Mouse (Mus musculus): ENCODE data around the gene Mak. TPM values are rescaled to one million over a fixed set of nuclear protein-coding genes. Genes with fewer than 3 reads are reported as not detected.

The Mak gene
- total RNA-seq, 4 experiments from 2014 or later = not detected

- DNase-seq (ENCODE audit: low spot score in 2 of 2) = no peak
Measured at GRCm38 (mm10) chr13:41073819-41074218, 5.7 kb downstream of the Mak start.

- no peak for DNase-seq (ENCODE audit: low spot score in 2 of 2)
Measured at GRCm38 (mm10) chr13:41071617-41072016, 7.9 kb downstream of the Mak start.

DNA sequence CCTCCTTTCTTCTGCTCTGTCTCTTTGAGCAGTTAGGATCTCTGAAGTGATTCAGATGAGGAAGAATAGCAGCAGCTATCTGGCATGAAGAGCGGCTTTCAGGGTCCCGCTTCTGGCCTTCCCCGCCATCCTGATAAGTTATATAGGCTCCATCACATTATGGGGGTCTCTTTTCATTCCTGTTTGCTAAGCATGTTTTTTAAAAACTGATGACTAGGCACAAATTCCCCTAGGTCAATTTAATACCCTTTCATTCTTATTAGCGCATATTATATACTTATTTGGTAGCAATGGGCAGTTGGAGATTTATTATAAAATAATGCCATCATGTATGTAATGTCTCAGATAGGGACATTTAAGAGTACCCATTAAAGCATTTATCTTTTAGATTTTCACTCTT lies 11.9 kb downstream of the Mak start:
- no peak for DNase-seq (ENCODE audit: low spot score in 2 of 2)

GRCm38 (mm10) chr13:41051965-41052364 lies 27.5 kb downstream of the Mak start:
- no peak for DNase-seq (ENCODE audit: low spot score in 2 of 2)

GRCm38 (mm10) chr13:41047280-41047679 lies 32.2 kb downstream of the Mak start:
- DNase-seq (ENCODE audit: low spot score in 2 of 2) = no peak

GRCm38 (mm10) chr13:41045901-41046300 lies 33.6 kb downstream of the Mak start:
- DNase-seq (ENCODE audit: low spot score in 2 of 2) = no peak

DNA sequence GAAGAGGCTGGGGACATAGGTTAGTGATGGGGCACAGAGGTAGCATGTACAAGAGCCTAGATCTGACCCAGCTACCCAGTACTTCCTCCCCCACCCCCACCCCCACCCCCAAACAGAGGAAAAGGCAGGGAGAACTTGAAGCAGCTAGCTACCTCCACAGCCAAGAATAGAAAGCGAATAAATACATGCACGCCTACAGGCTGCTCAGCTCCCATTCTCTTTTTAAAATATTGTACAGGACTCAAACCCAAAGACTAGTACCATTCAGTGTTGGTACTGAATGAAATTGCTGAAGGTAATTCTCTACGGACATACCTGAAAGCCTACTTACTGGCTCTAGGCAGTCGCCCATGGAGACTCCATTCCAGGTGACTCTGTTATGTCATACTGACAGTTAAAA lies 37.0 kb downstream of the Mak start:
- DNase-seq (ENCODE audit: low spot score in 2 of 2) = no peak

GRCm38 (mm10) chr13:41030098-41030497 lies 49.4 kb downstream of the Mak start:
- DNase-seq (ENCODE audit: low spot score in 2 of 2) = no peak

GRCm38 (mm10) chr13:41022099-41022498 lies 57.4 kb downstream of the Mak start:
- DNase-seq (ENCODE audit: low spot score in 2 of 2) = no peak

DNA sequence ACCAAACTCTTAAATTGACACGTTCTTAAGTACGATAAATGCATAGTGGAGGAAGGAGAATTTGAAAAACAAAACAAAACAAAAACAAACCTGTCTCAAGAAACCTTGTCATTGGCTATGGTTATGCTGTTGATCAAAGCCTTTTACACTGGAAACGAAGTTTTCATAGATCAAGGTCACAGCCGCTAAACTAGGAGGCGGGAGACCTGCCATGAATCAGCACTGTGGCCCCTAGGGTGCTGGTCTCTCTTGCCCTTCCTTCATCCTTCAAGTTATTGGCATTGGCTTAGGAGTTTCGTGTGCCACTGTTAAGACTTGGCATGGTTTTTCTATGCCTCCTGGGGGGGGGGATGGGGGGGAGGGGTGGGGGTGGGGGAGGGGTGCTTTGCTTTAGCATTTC lies 57.9 kb downstream of the Mak start:
- DNase-seq (ENCODE audit: low spot score in 2 of 2) = no peak

DNA sequence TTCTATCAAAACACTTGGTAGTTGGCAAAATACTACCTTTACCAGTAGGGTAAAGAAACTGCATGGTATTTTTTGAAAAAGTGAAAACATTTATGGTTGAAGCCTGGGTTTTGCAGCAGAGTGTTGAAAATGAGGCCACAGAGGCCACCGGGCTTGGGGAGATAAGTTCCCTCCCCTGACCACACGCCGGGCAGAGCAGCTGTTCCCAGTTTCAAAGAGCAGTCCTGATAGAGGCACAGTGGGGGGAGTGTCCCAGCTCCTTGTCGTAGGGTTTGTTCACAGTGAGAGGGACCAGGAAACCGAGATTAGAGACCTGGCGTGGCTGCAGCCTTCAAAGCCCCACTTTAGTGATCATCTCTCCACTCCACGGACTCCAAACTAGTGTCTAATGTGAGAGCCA lies 59.0 kb downstream of the Mak start:
- DNase-seq (ENCODE audit: low spot score in 2 of 2) = no peak

- DNase-seq (ENCODE audit: low spot score in 2 of 2) = no peak
Measured at GRCm38 (mm10) chr13:41018756-41019591, 60.5 kb downstream of the Mak start.

- no peak for DNase-seq (ENCODE audit: low spot score in 2 of 2)
Measured at GRCm38 (mm10) chr13:41018236-41018635, 61.3 kb downstream of the Mak start.

DNA sequence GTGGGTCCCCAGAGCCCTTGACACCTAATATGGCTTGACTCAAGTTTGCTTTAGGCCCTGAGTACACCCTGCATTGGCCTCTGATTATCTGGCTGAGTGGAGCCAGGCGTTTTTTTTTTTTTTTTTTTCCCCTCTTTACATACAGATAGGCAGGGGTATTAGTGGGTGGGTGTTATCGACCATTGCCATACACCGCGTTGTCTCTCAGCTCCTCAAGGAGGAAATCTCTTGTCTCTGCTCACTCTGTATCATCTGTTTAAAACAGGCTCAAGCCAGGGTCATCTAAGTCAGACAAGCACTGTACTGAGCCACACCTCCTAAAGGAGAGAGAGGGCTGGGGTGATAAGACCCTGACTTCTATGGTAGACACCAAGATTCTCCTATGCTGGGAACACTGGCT lies 61.7 kb downstream of the Mak start:
- DNase-seq (ENCODE audit: low spot score in 2 of 2) = no peak

DNA sequence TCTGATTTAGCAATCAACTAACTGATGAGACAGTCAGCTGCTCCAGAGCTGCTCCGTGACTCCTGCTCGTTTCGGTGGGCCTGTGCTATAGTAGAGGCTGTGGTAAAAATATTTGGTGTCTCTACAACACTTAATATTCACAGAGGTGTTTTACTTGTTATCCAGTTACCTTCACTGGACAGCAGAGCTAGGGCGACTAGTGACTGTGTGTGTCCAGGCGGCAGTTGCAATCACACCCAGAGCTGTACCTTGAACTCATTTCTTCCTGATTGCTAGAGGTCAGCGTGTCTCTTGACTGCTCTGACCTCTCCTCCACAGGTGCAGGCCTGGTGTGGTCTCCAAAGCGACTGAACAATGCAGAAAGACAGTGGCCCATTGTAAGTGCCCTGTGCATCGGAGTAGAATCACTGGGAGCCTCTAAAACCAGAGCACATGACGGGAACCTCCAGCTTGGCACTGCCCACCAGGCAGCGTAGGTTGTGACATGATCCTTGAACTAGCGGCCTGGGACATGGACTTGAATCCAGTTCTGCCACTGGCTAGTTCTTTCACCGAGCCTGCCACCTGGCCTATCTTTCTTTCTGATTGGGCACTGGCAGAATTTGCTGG lies 62.6 kb downstream of the Mak start:
- DNase-seq (ENCODE audit: low spot score in 2 of 2) = no peak

DNA sequence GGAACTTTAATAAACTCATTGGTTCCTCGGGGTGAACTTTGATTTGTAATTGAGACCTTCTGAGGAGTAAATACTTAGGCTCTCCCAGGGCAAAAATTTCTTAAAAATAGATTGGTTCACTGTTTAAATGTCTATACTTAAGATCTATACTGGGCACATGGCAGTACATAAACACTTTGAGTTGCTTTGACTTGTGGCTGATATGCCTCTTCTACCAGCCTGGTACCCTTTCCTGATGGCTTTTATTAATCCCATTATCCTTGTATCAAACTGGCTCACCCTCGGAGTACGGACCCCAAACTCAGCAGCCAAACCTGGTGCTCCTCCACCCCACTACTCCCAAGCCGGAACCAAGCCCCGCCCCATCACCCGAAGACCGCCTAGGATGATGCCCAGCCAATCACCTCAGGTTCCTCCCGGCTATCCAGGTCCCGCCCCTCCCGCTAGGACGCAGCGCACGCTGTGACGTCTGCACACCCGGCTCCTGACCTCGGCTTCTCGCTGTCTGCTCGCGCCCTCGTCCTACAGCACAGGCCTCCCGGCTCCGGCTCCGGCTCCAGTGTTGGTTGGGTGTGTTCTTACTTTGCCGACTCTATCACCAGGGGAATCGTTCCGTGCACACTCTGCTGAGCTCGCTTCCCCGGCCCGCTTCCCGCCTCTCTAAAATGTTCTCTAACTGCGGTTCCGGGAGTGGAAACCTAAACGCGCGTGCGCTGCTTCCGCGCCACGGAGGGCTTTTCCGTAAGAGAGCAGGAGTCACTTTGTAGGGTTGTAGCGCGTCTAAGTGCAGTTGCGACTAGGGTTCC lies 63.5 kb downstream of the Mak start, which contains the start of gene Tmem14c:
Tmem14c (plus strand) TSS at position 464 of the 806 bp plus-strand sequence.
- peak; percentile 88 to 89 for DNase-seq (ENCODE audit: low spot score in 2 of 2)

- DNase-seq (ENCODE audit: low spot score in 2 of 2) = no peak
Measured at GRCm38 (mm10) chr13:41008946-41009345, 70.6 kb downstream of the Mak start.

DNA sequence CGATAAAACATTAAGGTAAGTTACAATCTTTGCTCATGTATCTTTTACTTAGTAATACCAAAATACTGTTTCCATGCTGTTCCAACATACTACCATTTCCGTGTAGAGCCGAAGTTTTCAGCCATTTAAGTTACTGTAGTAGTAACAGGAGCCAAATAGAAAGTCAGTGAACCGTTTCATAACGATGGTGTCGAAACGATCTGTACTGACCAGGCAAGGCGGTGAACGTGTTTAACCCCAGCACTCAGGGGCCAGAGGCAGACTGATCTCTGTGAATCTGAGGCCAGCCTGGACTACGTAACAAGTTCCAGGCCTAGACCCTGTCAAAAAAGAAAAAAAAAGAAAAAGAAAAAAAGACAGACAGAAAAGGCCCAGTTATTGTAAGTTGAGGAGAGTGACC lies 71.2 kb downstream of the Mak start:
- no peak for DNase-seq (ENCODE audit: low spot score in 2 of 2)

DNA sequence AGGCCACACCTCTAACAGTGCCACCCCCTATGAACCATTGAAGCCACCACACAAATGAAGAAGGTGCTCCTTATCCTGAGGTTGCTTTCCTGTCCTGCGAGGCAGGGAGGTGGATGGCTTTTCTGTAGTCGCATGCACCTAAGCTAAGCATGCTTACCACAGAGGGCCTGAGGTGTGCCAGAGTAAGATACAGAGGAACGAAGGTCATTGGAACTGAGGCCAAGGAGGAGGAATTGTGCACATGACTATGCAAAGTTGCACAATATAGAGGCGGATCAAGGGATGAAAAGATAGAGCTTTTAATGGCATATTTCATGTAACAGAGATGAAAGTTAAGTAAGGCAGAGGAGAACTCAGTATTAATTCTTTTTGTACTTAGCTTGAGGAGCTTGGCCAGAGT lies 73.3 kb downstream of the Mak start:
- DNase-seq (ENCODE audit: low spot score in 2 of 2) = no peak

DNA sequence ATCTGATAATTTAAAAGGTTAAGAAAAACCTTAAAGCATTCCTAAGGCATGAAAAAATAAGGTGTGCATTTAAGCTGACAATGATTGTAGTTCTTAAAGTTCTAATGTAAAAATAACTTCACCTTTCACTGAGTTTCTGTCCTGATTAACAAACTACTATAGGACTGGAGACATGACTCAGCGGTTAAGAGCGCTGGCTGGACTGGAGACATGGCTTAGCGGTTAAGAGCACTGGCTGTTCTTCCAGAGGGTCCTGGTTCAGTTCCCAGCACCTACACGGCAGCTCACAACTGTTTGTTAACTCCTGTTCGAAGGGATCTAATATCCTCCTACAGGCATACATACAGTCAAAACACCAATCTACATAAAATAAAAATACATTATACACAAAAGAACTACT lies 77.5 kb downstream of the Mak start:
- DNase-seq (ENCODE audit: low spot score in 2 of 2) = no peak

DNA sequence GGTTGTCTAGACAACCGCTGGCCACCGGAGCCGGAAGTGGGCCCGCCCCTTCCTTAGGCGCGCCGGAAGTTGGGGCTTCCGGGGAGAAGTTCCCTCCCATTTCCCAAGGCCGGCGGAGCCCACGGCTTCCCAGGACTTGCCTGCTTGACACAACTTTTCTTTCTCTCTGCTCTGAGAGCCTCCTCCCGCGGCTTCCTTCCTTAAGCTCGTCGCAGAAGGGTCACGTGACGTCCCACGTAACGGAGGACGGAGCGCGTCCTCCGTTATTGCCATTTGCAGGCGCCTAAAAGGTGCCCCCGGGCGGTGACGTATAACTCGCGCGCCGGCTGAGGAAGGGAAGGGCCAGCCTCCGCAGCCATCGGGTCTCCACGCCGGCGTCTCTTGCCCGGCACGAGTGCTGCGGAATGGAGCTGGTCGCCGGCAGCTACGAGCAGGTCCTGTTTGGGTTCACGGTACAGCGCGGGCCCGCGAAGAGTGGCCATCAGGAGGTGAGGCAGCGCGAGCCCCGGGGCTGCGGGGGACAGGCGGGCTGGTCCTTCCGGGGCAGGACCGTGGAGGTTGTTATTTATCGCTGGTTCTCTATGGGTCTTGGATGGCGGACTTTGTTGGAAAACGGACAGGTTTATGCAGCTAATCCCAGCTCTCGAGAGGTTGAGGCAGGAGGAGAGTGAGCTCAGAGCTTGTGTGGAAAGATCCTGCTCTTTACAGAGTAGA lies 78.4 kb downstream of the Mak start, which contains the start of gene Pak1ip1:
Pak1ip1 (plus strand) TSS at position 98 of the 714 bp plus-strand sequence.
- DNase-seq (ENCODE audit: low spot score in 2 of 2) = peak; percentile 81 to 82
